Mouse (Mus musculus): ENCODE measurements around the gene Smtnl1. TPM values are rescaled to one million over a fixed set of nuclear protein-coding genes. Genes with fewer than 3 reads are reported as not detected.

Gene Smtnl1
- polyA plus RNA-seq, 1 experiment from 2014 or later = not detected

GRCm38 (mm10) chr2:84790418-84790817 is 32.0 kb downstream of the Smtnl1 start:
- Histone ChIP-seq H3K9me3 (replicated peaks) (no peaks in the 10 kb centered on the region), H3K4me3 (replicated peaks) (no peak overlapping the region), H3K4me2 (no peak overlapping the region), H3K9ac (replicated peaks) (no peak overlapping the region), H3K36me3 (no peaks in the 10 kb centered on the region), H3K27ac (replicated peaks) (no peak overlapping the region), H3K27me3 (replicated peaks) (no peaks in the 10 kb centered on the region), H3K4me1 (no peaks in the 10 kb centered on the region)
- 50% methylated on average over 9 of the region's 9 CpGs for WGBS
- no peak for ATAC-seq (ENCODE audit: low FRiP score)

- Histone ChIP-seq H3K4me3 (replicated peaks) (no peak overlapping the region), H3K27ac (replicated peaks) (no peak overlapping the region), H3K27me3 (replicated peaks) (no peaks in the 10 kb centered on the region), H3K4me2 (no peak overlapping the region), H3K36me3 (no peaks in the 10 kb centered on the region), H3K9me3 (replicated peaks) (no peaks in the 10 kb centered on the region), H3K4me1 (no peaks in the 10 kb centered on the region), H3K9ac (replicated peaks) (no peak overlapping the region)
- no peak for ATAC-seq (ENCODE audit: low FRiP score)
- 85% methylated on average over 3 of the region's 3 CpGs for WGBS
Measured at GRCm38 (mm10) chr2:84788316-84788715, 34.1 kb downstream of the Smtnl1 start.

- no peak overlapping the region for H3K9ac ChIP-seq (replicated peaks)
- no peak overlapping the region for H3K4me2 ChIP-seq
- H3K4me3 ChIP-seq (replicated peaks) = no peak overlapping the region
- H3K36me3 ChIP-seq = no peaks in the 10 kb centered on the region
- H3K27ac ChIP-seq (replicated peaks) = no peak overlapping the region
- 90% methylated on average over 3 of the region's 3 CpGs for WGBS
- H3K27me3 ChIP-seq (replicated peaks) = no peaks in the 10 kb centered on the region
- no peaks in the 10 kb centered on the region for H3K4me1 ChIP-seq
- no peak for ATAC-seq (ENCODE audit: low FRiP score)
- no peaks in the 10 kb centered on the region for H3K9me3 ChIP-seq (replicated peaks)
Measured at GRCm38 (mm10) chr2:84783840-84784566, 38.4 kb downstream of the Smtnl1 start.

- H3K9me3 ChIP-seq (replicated peaks) = no peaks in the 10 kb centered on the region
- H3K9ac ChIP-seq (replicated peaks) = no peak overlapping the region
- H3K27ac ChIP-seq (replicated peaks) = no peak overlapping the region
- H3K4me2 ChIP-seq = no peak overlapping the region
- H3K27me3 ChIP-seq (replicated peaks) = no peaks in the 10 kb centered on the region
- H3K36me3 ChIP-seq = no peaks in the 10 kb centered on the region
- no peak for ATAC-seq (ENCODE audit: low FRiP score)
- 81% methylated on average over 1 of the region's 1 CpGs for WGBS
- H3K4me3 ChIP-seq (replicated peaks) = no peak overlapping the region
- no peaks in the 10 kb centered on the region for H3K4me1 ChIP-seq
Measured at GRCm38 (mm10) chr2:84783315-84783714, 39.1 kb downstream of the Smtnl1 start.

- H3K4me3 ChIP-seq (replicated peaks) = no peak overlapping the region
- no peaks in the 10 kb centered on the region for H3K27me3 ChIP-seq (replicated peaks)
- no peak overlapping the region for H3K9ac ChIP-seq (replicated peaks)
- no peak overlapping the region for H3K4me2 ChIP-seq
- no peaks in the 10 kb centered on the region for H3K36me3 ChIP-seq
- no peak for ATAC-seq (ENCODE audit: low FRiP score)
- no peaks in the 10 kb centered on the region for H3K9me3 ChIP-seq (replicated peaks)
- 66% methylated on average over 6 of the region's 6 CpGs for WGBS
- no peak overlapping the region for H3K27ac ChIP-seq (replicated peaks)
- peaks cover 7% of the 10 kb centered on the region for H3K4me1 ChIP-seq
Measured at GRCm38 (mm10) chr2:84779210-84779609, 43.2 kb downstream of the Smtnl1 start.

- ATAC-seq (ENCODE audit: low FRiP score) = 0 out of 2 replicates have a peak, but pooled peaks have one; percentile 54
- H3K4me2 ChIP-seq = no peak overlapping the region
- H3K36me3 ChIP-seq = no peaks in the 10 kb centered on the region
- peaks cover 10% of the 10 kb centered on the region for H3K4me1 ChIP-seq
- H3K9me3 ChIP-seq (replicated peaks) = no peaks in the 10 kb centered on the region
- H3K9ac ChIP-seq (replicated peaks) = no peak overlapping the region
- 63% methylated on average over 3 of the region's 3 CpGs for WGBS
- no peak overlapping the region for H3K4me3 ChIP-seq (replicated peaks)
- H3K27ac ChIP-seq (replicated peaks) = no peak overlapping the region
- H3K27me3 ChIP-seq (replicated peaks) = no peaks in the 10 kb centered on the region
Measured at GRCm38 (mm10) chr2:84777706-84778105, 44.7 kb downstream of the Smtnl1 start.

GRCm38 (mm10) chr2:84775665-84776064 is 46.8 kb downstream of the Smtnl1 start:
- Histone ChIP-seq H3K4me3 (replicated peaks) (no peak overlapping the region), H3K36me3 (no peaks in the 10 kb centered on the region), H3K4me1 (peaks cover 10% of the 10 kb centered on the region), H3K27ac (replicated peaks) (no peak overlapping the region), H3K9me3 (replicated peaks) (no peaks in the 10 kb centered on the region), H3K4me2 (no peak overlapping the region), H3K27me3 (replicated peaks) (no peaks in the 10 kb centered on the region), H3K9ac (replicated peaks) (no peak overlapping the region)
- 63% methylated on average over 6 of the region's 6 CpGs for WGBS
- ATAC-seq (ENCODE audit: low FRiP score) = no peak

- WGBS = 49% methylated on average over 9 of the region's 9 CpGs
- no peaks in the 10 kb centered on the region for H3K9me3 ChIP-seq (replicated peaks)
- H3K27me3 ChIP-seq (replicated peaks) = no peaks in the 10 kb centered on the region
- ATAC-seq (ENCODE audit: low FRiP score) = no peak
- H3K27ac ChIP-seq (replicated peaks) = no peak within 1 kb of the TSS
- H3K4me3 ChIP-seq (replicated peaks) = peak within 1 kb of the TSS; percentile 29
- peaks cover 10% of the 10 kb centered on the region for H3K4me1 ChIP-seq
- H3K4me2 ChIP-seq = peak within 1 kb of the TSS; percentile 58
- peak within 1 kb of the TSS; percentile 38; the same call in 1 of the 2 replicates for H3K9ac ChIP-seq (replicated peaks)
- no peaks in the 10 kb centered on the region for H3K36me3 ChIP-seq
Measured at GRCm38 (mm10) chr2:84775241-84775640, 47.2 kb downstream of the Smtnl1 start, which contains the start of gene Serping1. Gene Serping1, minus strand, starts transcription at chr2:84775444.

- no peaks in the 10 kb centered on the region for H3K27me3 ChIP-seq (replicated peaks)
- no peak overlapping the region for H3K27ac ChIP-seq (replicated peaks)
- peak overlapping the region; percentile 58 for H3K4me2 ChIP-seq
- no peaks in the 10 kb centered on the region for H3K9me3 ChIP-seq (replicated peaks)
- no peaks in the 10 kb centered on the region for H3K36me3 ChIP-seq
- peak overlapping the region; percentile 38; the same call in 1 of the 2 replicates for H3K9ac ChIP-seq (replicated peaks)
- peak overlapping the region; percentile 29 for H3K4me3 ChIP-seq (replicated peaks)
- 3% methylated on average over 14 of the region's 15 CpGs for WGBS
- H3K4me1 ChIP-seq = peaks cover 10% of the 10 kb centered on the region
- peak; percentile 77 for ATAC-seq (ENCODE audit: low FRiP score)
Measured at GRCm38 (mm10) chr2:84774751-84775150, 47.7 kb downstream of the Smtnl1 start.

- 80% methylated on average over 5 of the region's 5 CpGs for WGBS
- H3K4me2 ChIP-seq = no peak overlapping the region
- H3K4me3 ChIP-seq (replicated peaks) = no peak overlapping the region
- no peaks in the 10 kb centered on the region for H3K9me3 ChIP-seq (replicated peaks)
- no peaks in the 10 kb centered on the region for H3K27me3 ChIP-seq (replicated peaks)
- H3K9ac ChIP-seq (replicated peaks) = no peak overlapping the region
- ATAC-seq (ENCODE audit: low FRiP score) = no peak
- H3K4me1 ChIP-seq = peaks cover 10% of the 10 kb centered on the region
- H3K36me3 ChIP-seq = no peaks in the 10 kb centered on the region
- no peak overlapping the region for H3K27ac ChIP-seq (replicated peaks)
Measured at GRCm38 (mm10) chr2:84773195-84773594, 49.3 kb downstream of the Smtnl1 start.

GRCm38 (mm10) chr2:84772454-84772853 is 50.0 kb downstream of the Smtnl1 start:
- no peak overlapping the region for H3K27ac ChIP-seq (replicated peaks)
- H3K36me3 ChIP-seq = no peaks in the 10 kb centered on the region
- no peaks in the 10 kb centered on the region for H3K9me3 ChIP-seq (replicated peaks)
- no peak overlapping the region for H3K4me3 ChIP-seq (replicated peaks)
- H3K4me1 ChIP-seq = peaks cover 10% of the 10 kb centered on the region
- H3K4me2 ChIP-seq = no peak overlapping the region
- H3K27me3 ChIP-seq (replicated peaks) = no peaks in the 10 kb centered on the region
- no peak overlapping the region for H3K9ac ChIP-seq (replicated peaks)
- 84% methylated on average over 4 of the region's 4 CpGs for WGBS
- ATAC-seq (ENCODE audit: low FRiP score) = no peak

GRCm38 (mm10) chr2:84770501-84770900 is 52.0 kb downstream of the Smtnl1 start:
- ATAC-seq (ENCODE audit: low FRiP score) = no peak
- Histone ChIP-seq H3K9ac (replicated peaks) (no peak overlapping the region), H3K36me3 (no peaks in the 10 kb centered on the region), H3K4me3 (replicated peaks) (no peak overlapping the region), H3K27ac (replicated peaks) (no peak overlapping the region), H3K27me3 (replicated peaks) (no peaks in the 10 kb centered on the region), H3K4me2 (no peak overlapping the region), H3K9me3 (replicated peaks) (no peaks in the 10 kb centered on the region), H3K4me1 (peaks cover 10% of the 10 kb centered on the region)
- 81% methylated on average over 6 of the region's 6 CpGs for WGBS
